Mouse (Mus musculus): ENCODE results near the gene Rcc1l.

Gene Rcc1l

DNA sequence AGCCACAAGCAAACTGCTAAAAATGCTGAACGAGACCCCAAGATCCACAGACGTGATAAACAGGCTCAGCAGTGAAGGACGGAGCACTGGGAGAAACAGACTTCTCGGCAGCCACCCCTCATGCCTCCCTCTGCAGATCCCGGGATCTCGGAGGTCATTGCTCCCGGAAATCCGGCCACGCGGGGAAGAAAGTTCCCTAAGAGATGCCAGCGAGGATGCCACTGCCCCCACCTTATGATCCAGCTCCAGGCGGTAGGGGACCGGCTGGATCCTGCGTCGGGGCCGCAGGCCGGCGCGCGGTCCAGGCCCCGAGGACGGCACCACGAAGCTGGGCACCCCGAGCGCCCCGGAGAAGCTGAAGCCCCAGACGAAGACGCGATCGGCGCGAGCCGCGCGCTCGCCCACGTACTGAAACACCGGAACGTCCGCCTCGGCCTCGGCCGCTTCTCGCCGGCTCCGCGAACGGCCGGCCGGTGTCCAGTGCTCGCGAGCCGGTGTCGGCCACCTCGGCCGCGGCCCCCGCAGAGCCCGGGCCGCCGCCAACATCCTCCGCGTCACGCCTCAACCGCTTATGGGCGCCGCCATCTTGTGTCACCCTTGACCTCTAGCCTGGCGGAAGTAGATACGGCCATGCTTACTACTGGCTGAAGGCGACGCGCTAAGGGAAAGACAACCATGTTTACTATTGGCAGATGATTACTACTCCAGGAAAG, at the start of gene Rcc1l:
Rcc1l (minus strand) TSS at position 606 of the 713 bp plus-strand sequence.
- DNase-seq, result peak; percentile 87

DNA sequence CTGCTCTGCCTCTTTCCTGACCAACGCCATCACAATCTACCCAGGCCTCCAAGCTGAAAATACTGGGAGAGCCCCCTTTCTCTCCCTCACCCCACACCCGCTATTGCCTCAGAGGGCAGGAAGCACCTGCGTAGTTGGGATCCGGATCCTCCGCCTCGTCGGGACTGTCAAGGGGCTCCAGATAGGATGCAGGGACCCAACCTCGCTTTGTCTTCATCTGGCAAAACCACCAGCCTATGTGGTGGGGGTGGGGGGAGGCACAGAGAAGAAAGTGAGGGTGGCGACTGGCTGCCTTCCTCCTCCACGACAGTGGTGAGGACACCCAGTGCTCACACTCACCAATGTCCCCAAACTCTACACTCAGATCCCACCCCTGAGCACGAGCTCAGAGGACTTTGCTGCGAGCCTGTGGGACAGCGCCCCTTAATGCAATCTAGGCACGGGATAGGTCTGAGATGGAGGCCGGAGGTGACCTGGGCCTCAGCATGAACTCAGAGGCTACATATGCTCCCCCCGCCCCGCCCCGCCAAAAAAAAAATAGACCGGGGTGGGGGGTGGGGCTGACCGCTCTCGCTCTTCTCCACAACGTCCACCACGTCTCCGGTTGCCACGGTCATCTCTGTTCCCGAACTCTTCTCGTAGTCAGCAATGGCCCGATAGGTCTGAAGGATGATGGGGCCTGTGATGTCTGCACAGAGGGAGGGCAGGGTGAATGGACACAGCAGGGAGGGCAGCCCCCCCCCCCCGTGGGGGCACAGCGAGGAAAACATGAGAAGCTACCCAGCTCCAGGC, 48.7 kb upstream of the Rcc1l start:
- no peak for DNase-seq

- no peak for DNase-seq
Observed at GRCm38 (mm10) chr5:134221708-134222150, 45.2 kb upstream of the Rcc1l start.

GRCm38 (mm10) chr5:134221278-134221677, 44.7 kb upstream of the Rcc1l start:
- no peak for DNase-seq

DNA sequence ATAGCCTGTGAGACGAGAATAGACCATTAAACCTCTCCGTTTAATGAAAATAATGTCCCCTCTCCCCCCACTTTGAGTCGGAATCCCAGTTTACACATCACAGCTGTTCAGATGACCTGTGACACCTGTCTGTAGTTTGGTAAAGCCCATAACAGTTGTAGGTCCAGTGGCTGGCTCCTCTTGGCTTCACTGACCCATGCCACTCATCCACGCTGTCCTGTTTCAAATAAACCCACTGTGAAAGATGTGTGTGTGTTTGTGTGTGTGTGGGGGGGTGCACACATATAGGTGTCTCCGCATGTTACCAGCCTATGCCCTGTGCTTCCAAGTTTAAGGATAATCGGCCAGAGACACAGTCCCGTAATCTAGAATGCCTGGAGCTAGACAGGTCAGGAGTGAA, 41.3 kb upstream of the Rcc1l start:
- no peak for DNase-seq

DNA sequence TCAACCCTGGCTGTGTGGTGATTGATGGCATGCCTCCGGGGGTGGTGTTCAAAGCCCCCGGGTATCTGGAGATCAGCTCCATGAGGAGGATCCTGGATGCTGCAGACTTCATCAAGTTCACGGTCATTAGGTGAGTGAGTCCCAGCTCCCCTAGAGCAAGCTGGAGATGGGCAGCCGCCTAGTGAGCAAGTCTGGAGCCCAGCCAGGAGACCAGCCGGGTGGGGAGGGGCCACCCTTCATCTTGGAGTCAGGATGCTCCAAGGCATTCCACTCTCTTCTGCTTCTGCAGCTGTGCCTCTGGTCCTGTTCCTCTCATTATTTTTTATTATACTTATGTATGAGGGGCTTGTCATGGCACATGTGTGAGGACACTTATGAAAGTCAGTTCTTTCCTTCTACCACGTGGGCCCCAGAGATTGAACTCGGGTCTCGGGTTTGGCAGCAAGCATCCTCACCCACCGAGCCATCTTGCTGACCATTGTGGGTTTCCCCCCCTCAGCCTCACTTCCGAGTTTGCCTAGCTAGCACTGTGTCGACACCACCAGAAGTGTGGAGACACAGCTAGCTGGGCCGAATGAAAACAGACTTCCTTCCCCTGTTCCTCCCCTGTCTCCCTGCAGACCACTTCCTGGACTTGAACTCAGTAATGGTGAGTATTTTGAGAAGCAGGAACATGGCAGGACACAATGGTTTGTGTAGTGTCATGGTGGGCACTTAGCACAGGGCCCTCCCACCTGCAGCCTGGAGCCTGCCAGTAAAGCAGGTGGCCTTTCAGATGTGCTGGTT, 37.6 kb upstream of the Rcc1l start:
- no peak for DNase-seq

DNA sequence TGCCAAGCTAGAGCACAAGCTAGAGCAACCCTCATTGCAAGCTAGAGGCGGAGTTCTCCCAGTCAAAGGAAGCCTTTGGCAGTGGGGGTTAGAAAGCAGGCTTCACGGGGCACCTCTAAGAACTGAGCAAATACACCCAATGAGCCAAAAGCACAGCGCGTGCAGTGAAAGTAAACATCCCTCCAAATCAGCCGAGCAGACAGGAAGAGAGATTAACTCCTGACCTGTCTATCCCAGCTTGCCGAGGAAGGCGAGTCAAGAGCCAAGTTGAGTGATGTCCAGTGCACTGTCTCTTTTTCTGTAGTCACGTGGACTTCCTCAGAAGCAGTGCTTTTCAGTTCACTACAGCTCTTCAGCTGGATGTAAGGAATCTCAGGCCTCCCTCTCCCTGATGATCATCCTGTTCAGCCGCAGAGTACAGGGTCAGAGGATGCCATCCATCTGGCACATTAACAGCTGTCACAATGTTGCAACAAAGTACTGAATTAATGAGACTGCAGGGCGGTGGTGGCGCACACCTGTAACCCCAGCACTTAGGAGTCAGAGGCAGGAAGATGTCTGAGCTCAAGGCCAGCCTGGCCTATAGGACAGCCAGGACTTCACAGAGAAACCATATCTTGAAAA, 33.5 kb upstream of the Rcc1l start:
- no peak for DNase-seq

GRCm38 (mm10) chr5:134206721-134207120, 30.1 kb upstream of the Rcc1l start:
- DNase-seq, result no peak

- no peak for DNase-seq
Observed at GRCm38 (mm10) chr5:134193664-134194063, 17.1 kb upstream of the Rcc1l start.

DNA sequence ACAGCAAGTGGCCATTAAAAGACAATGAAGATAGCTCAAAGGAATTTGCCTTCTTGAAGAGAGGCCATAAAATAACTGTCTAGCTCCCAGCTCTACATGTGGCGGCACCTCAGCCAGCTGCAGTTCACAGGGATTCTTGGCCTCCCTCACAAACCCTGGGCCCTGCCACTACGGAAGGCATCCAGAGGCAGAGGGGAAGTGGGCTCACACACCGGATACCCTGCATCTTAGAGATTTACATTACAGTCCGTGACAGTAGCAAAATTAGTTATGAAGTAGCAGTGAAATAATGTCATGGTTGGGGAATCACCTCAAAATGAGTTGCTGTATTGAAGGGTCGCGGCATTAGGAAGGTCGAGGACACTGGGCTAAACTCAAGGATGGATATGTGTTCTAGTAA, 12.0 kb upstream of the Rcc1l start:
- DNase-seq, result no peak

- DNase-seq, result peak; percentile 41
Observed at GRCm38 (mm10) chr5:134186961-134187731, 10.6 kb upstream of the Rcc1l start.

DNA sequence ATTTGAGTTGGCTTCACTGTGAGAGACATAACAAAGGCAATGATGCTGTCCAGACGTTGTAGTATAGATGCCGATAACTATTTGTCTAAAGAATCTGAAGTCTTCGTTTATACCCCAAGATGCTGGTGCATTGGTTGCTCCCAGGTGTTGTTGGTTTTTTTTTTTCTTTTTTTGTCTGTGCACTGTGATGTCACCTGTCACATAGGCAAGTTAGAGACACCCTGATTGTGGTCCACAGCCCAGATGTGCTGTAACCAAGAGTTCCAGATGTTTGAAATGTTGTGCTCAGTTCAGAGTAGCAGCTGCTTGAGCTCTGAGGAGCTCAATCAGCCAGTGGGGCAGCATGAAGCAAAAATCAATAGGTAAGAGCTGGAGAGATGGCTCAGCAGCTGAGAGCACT, 9.5 kb upstream of the Rcc1l start:
- peak; percentile 33 for DNase-seq

DNA sequence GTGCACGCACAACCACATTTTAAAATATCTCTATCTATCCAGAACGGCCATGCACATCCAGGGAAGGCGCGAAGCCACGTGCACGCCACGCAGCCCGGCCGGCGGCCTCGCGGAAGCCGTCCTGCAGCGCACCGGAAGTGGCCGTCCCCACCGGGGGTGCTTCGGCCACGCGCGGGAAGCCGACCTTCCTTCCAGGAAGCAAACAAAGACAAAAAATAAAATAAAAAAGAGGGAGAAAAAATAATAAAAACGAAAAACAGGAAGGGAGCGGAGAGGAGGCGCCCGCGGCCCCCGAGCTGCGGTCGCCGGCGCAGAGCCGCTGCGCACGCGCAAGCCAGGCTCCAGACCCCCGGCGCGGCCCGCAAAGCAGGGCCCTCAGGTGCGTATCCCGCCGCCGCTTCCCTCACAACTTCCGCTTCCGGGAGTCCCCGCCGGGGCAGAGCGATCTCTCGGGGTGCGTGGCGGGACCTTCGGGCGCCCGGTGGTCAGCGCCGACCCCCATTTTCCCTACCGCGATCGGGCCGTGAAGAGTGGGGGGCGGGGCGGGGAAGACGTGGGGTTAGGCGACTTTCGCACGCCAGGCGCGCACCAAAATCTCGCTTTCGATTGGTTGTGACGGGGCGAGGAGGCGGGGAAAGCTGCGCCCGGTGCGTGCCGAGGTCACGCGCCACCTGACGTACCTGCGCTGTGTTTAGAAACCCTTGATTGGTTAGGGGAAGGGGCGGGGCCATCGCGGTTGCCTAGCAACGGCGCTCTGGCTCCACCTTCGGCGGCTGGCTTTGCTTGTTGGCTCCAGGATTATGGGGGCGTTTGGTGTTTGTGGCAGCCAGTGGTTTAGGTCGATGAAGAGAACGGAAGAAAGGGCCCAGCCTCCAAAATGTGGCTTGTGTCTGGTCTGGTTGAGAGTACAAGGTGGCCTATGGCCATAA, 7.6 kb upstream of the Rcc1l start, which contains the start of gene Gtf2ird2:
Gtf2ird2 (plus strand) TSS at position 140 of the 929 bp plus-strand sequence.
- peak; percentile 99 for DNase-seq

DNA sequence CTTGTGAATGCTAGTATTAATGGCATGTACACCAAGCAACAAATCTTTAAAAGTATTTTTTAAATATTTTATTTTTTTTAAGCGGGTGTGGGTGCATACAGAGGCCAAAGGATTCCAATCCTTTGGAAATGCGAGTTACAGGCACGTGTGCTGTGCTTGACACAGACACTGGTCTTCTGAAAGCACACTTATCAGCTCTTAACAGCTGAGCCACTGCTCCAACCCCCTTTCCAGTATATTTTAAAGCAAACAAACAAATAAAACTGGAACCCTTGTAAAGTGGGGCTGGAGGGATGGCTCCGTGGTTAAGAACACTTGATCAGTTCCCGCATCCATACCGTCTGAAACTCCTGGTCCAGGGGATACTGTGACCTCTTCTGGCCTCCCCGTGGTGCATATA, 6.6 kb upstream of the Rcc1l start:
- no peak for DNase-seq

GRCm38 (mm10) chr5:134182735-134183134, 6.2 kb upstream of the Rcc1l start:
- DNase-seq, result peak; percentile 48

DNA sequence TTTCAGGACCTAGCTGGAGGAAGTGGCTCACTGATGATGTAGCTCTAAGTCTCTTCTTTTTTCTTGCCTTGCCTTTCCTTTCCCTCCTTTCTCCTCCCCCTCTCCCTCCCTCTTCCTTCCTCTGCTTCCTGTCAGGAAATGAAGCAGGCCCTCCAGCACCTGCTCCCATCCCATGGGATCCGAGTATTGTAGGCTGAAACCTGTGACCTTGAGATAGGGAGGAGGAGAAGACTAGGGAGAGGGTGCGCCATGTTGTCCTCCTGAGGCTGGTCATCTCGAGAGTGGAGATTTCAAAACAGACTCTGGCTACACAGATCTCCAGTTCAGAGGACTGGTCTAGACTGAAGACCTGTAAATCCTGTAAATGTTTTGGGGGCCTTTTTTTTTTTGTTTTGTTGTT, 5.6 kb upstream of the Rcc1l start:
- peak; percentile 30 for DNase-seq

- DNase-seq, result peak; percentile 73
Observed at GRCm38 (mm10) chr5:134179871-134180270, 3.3 kb upstream of the Rcc1l start.

GRCm38 (mm10) chr5:134178536-134178935, 2.0 kb upstream of the Rcc1l start:
- peak; percentile 23 for DNase-seq

GRCm38 (mm10) chr5:134175696-134176095, 878 bp downstream of the Rcc1l start:
- peak; percentile 49 for DNase-seq

GRCm38 (mm10) chr5:134173206-134173605, 3.4 kb downstream of the Rcc1l start:
- DNase-seq, result no peak

- no peak for DNase-seq
Observed at GRCm38 (mm10) chr5:134170167-134170566, 6.4 kb downstream of the Rcc1l start.
